Mouse (Mus musculus) erythroblast, adult 5-6 weeks (primary cell): ENCODE data around the gene Pvr. TPM values are rescaled to one million over a fixed set of nuclear protein-coding genes. Genes with fewer than 3 reads are reported as not detected.

ENCODE experiments used
- ATAC-seq: replicated peaks from 2 replicates; pipeline ENCODE4 v1.8.0; 2016; ENCODE audit warnings: moderate number of reproducible peaks, mild to moderate bottlenecking, moderate TSS enrichment, inconsistent platforms; ENCODE audit not compliant: poor library complexity, low FRiP score, severe bottlenecking
- total RNA-seq, 2 experiments: library from RNA; stranded (forward) in 1 of 2; stranded (reverse) in 1 of 2; fragments of 150-400 nt in 1 of 2; fragments of 200-764, 138-1000 nt in 1 of 2; gene quantifications; 2 replicates each; pipeline versions ENCODE4 v1.2.3 to v1.2.4; 2015 to 2017; ENCODE audit warnings: low replicate concordance in 2 of 2

Gene Pvr
- total RNA-seq (2015; ENCODE audit: low replicate concordance) (0.42 TPM in 1 of 2 replicates, not detected in the other), total RNA-seq (2017; ENCODE audit: low replicate concordance) (1.9 TPM in 1 of 2 replicates, not detected in the other)

DNA sequence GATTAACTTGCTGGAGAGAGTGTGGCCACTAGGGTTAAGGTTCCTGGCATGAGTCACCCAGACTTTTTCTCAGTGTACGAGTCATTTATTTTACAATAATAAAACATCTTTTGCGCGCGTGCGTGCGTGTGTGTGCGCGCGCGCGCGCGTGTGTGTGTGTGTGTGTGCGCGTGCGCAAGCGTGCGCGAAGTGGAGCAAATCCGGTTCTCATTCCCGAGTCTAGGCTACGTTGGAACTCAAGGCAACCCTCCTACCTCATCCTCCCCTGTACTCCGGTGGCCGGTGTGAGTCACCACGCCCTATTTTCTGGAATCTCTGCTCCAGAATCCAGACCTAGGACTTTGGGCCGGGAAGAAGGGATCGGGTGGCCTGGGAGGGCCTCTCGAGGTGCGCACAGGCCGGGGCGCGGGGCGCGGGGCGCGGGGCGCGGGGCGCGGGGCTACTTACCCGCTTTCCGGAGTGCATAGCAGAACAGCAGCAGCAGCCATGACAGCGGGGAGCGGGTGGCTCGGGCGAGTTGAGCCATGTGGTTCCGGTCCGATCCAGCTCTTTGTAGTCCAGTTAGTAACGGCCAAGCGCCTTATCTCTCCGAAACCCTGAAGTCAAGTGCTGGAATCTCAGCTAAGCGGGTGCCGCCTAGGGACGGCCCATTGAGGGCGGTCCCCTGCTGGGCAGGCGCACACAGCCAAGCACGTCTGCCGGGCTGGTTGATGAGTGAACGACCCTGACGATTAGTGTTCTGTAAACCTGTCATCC, at the start of gene Pvr:
Gene Pvr, minus strand, starts transcription at position 655 of the 756 bp plus-strand sequence.
- no peak for ATAC-seq

GRCm38 (mm10) chr7:19970196-19970595, 49.2 kb upstream of the Pvr start:
- ATAC-seq: no peak

DNA sequence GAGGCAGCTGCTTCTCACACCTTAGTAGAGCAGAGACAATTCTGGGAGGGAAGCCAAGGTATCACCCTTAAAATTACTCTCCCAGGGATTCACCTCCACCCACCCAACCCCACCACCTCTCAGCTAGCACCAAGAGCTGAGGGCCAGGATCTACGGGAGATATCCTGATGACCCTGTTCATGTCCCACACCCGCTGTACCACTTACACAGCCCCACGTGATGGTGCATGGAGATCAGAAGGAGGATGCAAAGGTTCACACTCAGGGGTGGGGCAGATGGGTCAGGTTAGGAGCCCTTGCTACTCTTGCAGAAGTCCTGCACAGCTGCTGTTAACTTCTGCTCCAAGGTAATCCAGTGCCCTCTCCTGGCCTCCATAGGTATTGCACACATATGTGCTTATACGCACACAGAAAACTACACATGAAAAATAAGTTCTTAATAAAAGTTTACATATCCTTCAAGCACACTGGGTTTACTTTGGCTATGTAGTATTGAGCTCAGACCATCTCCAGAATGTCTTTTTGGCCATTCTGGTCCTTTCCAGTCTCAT, 48.7 kb upstream of the Pvr start:
- ATAC-seq: no peak

GRCm38 (mm10) chr7:19969106-19969505, 48.1 kb upstream of the Pvr start:
- ATAC-seq: no peak

GRCm38 (mm10) chr7:19964985-19965579, 44.1 kb upstream of the Pvr start, which contains the start of gene Ceacam20:
Gene Ceacam20 (plus strand): TSS chr7:19965412.
- no peak for ATAC-seq

DNA sequence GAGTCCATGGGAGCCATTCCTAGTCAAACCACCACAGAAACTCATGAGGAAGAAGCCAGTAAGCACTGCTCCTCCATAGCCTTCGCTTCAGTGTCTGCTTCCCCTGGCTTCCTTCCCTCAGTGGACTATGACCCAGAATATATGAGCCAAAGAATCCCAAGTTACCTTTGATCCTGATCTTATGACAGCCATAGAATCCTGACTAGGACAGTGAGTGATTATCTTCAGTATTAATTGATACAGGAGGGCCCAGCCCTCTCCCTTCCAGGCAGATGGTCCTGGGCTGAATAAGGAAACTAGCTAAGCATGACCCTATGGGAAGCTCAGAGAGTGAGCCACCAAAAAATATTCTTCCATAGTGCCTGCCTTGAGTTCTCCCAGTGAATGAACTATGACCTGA, 41.5 kb upstream of the Pvr start:
- no peak for ATAC-seq

DNA sequence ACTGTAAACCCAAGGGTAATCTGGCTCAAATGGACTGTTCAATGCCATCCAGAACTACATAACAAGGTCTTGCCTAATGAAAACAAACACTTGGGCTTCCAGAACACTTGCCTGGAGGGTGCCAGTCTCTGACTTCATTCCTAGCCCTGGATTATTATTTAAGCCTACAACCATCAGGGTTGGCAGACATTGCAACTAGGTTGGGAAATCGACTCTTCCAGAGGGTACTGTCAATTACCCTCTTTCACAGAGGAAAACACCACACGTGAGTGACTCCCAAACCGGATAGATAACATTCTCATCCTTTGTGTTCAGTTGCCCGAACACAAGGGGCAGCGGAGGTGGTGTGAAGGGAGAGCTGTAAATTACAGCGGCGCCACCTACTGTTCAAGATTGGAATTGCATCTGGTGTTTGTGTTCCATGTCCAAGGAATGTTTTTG, 35.4 kb upstream of the Pvr start:
- ATAC-seq: no peak; the same call in 1 of the 2 replicates

GRCm38 (mm10) chr7:19955861-19956260, 34.9 kb upstream of the Pvr start:
- no peak for ATAC-seq

DNA sequence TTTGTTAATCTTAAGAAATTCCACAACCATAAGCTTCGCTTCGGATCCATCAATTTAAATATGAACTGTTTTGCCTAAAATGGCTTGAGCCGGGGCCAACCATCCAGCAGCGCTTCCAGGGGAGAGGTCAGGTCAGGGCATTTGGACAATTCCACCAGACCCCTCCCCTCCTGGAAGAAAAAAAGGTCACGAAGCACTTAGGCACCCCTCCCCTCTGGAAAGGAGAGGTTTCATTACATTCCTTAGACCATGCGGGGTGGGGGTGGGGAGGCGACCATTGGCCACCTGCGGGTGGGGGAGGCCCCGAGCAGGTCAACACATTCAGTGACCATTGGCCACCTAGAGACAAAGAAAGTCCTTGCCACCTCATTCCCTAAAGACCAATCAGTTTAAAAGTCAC, 32.1 kb upstream of the Pvr start:
- ATAC-seq: no peak

- ATAC-seq: no peak
These were observed 31.5 kb upstream of the Pvr start for GRCm38 (mm10) chr7:19952320-19952986.

DNA sequence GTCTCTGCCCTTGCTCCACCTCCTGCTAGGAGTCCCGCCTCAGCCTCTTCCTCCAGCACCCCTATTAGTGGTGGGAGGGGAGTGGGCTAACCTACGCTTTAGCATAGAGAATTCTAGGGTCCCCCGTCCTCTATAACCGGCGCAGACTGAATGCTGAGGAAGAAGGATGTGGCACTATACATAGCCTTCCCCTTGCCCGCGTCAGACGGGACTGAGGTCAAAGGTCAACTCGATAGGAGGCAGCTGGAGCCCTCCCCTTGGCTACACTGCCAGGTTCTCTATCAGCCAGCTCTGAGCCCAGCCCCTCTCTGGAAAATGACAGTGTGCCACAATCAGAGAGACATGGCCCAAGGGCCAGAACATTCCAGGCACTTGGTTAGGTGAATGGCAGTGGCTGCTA, 29.6 kb upstream of the Pvr start, which contains the start of gene Igsf23:
Gene Igsf23, minus strand, starts transcription at position 168 of the 400 bp plus-strand sequence.
- no peak for ATAC-seq

DNA sequence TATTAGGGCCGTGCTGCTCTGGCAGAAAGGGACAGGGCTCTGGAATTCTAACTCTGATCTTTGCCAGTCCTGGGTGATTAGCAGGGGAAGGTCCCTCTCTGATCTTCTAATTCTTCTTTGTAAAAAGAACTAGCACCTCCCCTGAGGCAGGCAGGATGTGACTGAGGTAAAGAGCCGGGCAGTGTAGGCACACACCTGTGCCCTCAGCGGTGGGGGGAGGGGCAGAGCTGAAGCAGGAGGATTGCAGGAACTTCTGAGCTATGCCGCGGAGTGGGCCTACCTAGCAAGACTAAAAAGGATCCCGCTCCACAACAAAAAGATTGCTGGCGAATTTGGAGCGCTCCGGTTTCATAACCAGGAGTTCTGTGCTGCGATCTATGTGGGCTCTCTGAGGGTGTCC, 29.0 kb upstream of the Pvr start:
- no peak for ATAC-seq

DNA sequence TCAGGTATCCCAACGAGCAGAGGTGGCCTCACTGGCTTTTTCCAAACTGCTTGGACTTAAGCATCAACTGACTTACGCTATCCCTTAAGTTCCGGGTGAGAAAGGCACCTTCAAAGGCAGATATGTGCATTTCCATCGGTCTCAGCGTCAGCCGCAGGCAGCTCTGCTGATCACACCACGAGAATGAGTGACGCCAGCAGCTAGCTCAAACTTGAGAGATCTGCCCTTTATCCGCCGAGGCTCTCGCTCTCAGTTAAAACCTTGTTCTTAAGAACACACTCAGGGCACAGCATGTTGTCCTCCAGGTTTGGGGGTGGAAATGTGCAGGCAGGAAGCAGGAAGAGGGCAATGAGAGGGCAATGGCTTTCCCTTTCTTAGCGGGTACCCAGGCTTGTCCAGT, 28.0 kb upstream of the Pvr start:
- ATAC-seq: no peak

GRCm38 (mm10) chr7:19945821-19946515, 25.0 kb upstream of the Pvr start:
- ATAC-seq: no peak

DNA sequence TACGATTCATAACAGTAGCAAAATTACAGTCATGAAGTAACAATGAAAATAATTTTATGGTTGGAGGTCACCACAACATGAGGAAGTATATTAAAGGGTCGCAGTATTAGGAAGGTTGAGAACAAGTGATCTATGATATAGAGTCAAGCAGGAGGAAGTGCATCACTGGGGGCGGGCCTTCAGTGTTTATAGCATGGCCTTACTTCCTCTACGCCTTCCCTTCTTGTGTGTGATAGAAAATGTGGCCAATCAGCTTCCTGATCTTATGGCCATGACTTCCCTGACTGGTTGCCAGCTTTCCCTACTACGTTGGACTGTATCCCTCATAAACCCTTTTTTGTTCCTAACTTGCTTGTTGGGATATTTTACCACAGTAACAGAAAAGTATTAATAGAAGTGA, 24.2 kb upstream of the Pvr start:
- ATAC-seq: no peak

- ATAC-seq: no peak
These were observed 23.7 kb upstream of the Pvr start for GRCm38 (mm10) chr7:19944709-19945108.

GRCm38 (mm10) chr7:19940256-19940655, 19.3 kb upstream of the Pvr start:
- ATAC-seq: no peak

DNA sequence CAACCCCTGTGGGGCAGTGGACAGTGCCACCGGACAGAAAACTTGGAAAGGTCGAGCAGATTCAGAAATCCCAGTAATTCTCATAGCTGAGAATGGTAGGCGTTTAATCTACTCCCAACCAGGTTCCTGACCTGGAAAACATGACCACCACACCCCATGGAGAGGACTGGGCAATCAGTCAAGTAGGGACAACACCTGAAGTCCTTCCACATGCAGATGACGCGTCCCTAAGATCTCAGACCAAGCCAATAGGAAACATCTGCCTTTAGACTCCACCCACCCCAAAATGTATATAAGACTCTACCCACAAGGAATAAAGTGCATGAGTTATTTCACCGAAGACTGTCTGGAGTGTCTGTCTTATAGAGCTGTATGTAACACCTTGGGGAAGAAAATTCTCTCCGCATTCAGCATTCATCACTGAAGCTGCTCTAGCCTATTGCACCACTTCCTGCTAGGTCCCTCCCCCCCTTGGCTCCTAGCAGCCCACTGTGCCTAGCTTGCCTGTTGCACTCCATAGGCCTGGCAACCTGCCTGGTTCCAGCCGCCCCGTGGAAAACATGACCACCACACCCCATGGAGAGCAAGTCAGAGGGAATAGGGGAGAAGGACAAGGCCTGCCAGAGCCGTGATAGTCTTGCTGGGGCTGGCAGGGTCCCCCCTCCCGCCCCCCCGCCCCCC, 18.7 kb upstream of the Pvr start:
- no peak for ATAC-seq

DNA sequence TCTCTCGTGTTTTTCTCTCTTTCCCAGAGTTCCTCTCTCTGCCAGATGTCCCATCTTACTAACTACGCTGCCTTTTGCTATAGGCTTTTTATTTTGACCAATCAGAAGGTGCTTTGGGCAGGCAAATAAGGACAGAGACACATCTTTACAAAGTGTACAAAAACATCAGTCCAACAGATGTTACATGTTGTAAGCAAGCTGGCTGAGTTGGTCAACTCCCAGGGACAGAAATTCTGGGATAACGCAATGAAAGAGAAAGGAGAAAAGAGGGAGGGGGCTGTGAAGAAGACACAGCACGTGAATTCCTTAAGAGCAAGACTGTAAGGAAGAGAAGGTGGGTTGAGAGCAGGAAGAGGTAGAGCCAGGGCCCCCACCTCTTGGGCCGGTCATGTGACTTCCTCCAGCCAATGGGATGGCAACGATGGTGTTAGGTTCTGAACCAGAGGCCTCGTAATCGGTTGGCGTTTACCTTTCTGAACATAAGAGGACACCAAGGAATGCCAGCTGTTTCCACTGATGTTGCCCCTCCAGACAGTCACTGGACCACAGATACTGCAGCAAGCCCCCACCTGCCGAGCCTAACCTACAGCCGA, 16.4 kb upstream of the Pvr start:
- no peak for ATAC-seq
